17 mouse cellular contexts compared by ENCODE assay signal in genomic region chr12:81633246-81633645, GRCm38 (mm10). TPM values are rescaled to one million over a fixed set of nuclear protein-coding genes. Genes with fewer than 3 reads are reported as not detected.
DNase-seq lines count a peak whose midpoint lies in the region; ATAC-seq lines count a peak whose summit lies in the region.
"Had no signal": no experiment of that assay in that cellular context is flagged by ENCODE, and none has a peak within 500 bp of the region (broad histone marks: within the 10 kb centered on the region; RNA-seq: fewer than 3 reads in every experiment).

No protein-coding gene starts in this region.

- 88% methylated on average over 2 of the region's 2 CpGs for WGBS in midbrain, embryonic 11.5 days
- 70% methylated on average over 2 of the region's 2 CpGs for WGBS in midbrain, embryonic 10.5 days
- 91% methylated on average over 2 of the region's 2 CpGs for WGBS in midbrain, embryonic 14.5 days
- 82% methylated on average over 2 of the region's 2 CpGs for WGBS in kidney, embryonic 14.5 days

- no peak overlapping the region for H3K9ac ChIP-seq in midbrain, embryonic 11.5 days (ENCODE audit: low read length)
- 0 out of 2 replicates have a peak overlapping the region, but pooled peaks have one; percentile 2 for H3K9ac ChIP-seq in midbrain, embryonic 14.5 days (replicated peaks; ENCODE audit: low read length)
- no peak overlapping the region for H3K9ac ChIP-seq in kidney, embryonic 14.5 days (ENCODE audit: low read depth, low read length)
- H3K9ac ChIP-seq: heart, embryonic 15.5 days; kidney, embryonic 15.5 days; stomach, embryonic 15.5 days had no signal

- no peak overlapping the region for H3K27ac ChIP-seq in midbrain, embryonic 11.5 days (ENCODE audit: low read depth, low read length)
- no peak overlapping the region for H3K27ac ChIP-seq in midbrain, embryonic 10.5 days (replicated peaks)
- no peak overlapping the region for H3K27ac ChIP-seq in midbrain, embryonic 14.5 days (replicated peaks; ENCODE audit: low read depth, low read length)
- no peak overlapping the region for H3K27ac ChIP-seq in kidney, embryonic 14.5 days (ENCODE audit: low read depth, low read length)
- H3K27ac ChIP-seq: heart, embryonic 15.5 days; kidney, embryonic 15.5 days; stomach, embryonic 15.5 days had no signal

- H3K4me2 ChIP-seq in midbrain, embryonic 11.5 days, result no peak overlapping the region
- H3K4me2 ChIP-seq in midbrain, embryonic 14.5 days (ENCODE audit: low read length), result peak overlapping the region; percentile 82
- no peak overlapping the region for H3K4me2 ChIP-seq in kidney, embryonic 14.5 days (replicated peaks; ENCODE audit: low read depth, low read length)
- H3K4me2 ChIP-seq: kidney, embryonic 15.5 days had no signal

- no peak for ATAC-seq in midbrain, embryonic 11.5 days (ENCODE audit: low FRiP score)
- no peak for ATAC-seq in midbrain, embryonic 14.5 days (ENCODE audit: low FRiP score, low TSS enrichment)
- ATAC-seq in kidney, embryonic 14.5 days (ENCODE audit: low FRiP score, low TSS enrichment), result no peak
- ATAC-seq: inflammation-experienced regulatory T-cells, adult 6 months had no signal

- H3K4me1 ChIP-seq in midbrain, embryonic 11.5 days (ENCODE audit: control insufficient read depth, insufficient read depth, low read length), result peaks cover 9% of the 10 kb centered on the region; the same call in 1 of the 2 replicates
- H3K4me1 ChIP-seq in midbrain, embryonic 10.5 days, result peaks cover 35% of the 10 kb centered on the region
- peaks cover 18% of the 10 kb centered on the region for H3K4me1 ChIP-seq in midbrain, embryonic 14.5 days (ENCODE audit: control insufficient read depth, insufficient read depth, low read length)
- H3K4me1 ChIP-seq in kidney, embryonic 14.5 days (ENCODE audit: control insufficient read depth, insufficient read depth, low read length), result peaks cover 6% of the 10 kb centered on the region; the same call in 1 of the 2 replicates

- DNase-seq in heart, adult 11 months, result peak; percentile 67
- no peak for DNase-seq in heart, postnatal 36 days
- peak; percentile 79 for DNase-seq in midbrain, embryonic 11.5 days (ENCODE audit: low spot score, missing footprints)
- no peak for DNase-seq in midbrain, embryonic 10.5 days (ENCODE audit: low spot score)
- no peak for DNase-seq in midbrain, embryonic 14.5 days
- DNase-seq in retina, embryonic 14.5 days (ENCODE audit: low spot score), result no peak
- no peak for DNase-seq in cerebellum, adult 9-11 months
- DNase-seq: adrenal gland, postnatal 25 days; cerebellum, adult 8-10 months; embryo, embryonic 11 days; gastrocnemius, postnatal 25 days had no signal

- no peaks in the 10 kb centered on the region for H3K27me3 ChIP-seq in midbrain, embryonic 11.5 days (ENCODE audit: control insufficient read depth, insufficient read depth, low read length)
- peaks cover 55% of the 10 kb centered on the region for H3K27me3 ChIP-seq in midbrain, embryonic 10.5 days (ENCODE audit: low read depth, poor library complexity, severe bottlenecking)
- H3K27me3 ChIP-seq in midbrain, embryonic 14.5 days (ENCODE audit: control insufficient read depth, insufficient read depth, low read length), result no peaks in the 10 kb centered on the region
- peaks cover 52% of the 10 kb centered on the region for H3K27me3 ChIP-seq in kidney, embryonic 14.5 days (ENCODE audit: control insufficient read depth, insufficient read depth, low read length)
- H3K27me3 ChIP-seq: CH12.LX had no signal

- intact Hi-C loops in heart, postnatal 36 days (cut with DNase I), result no loop called here

- no peaks in the 10 kb centered on the region for H3K36me3 ChIP-seq in midbrain, embryonic 11.5 days (ENCODE audit: control insufficient read depth, insufficient read depth, low read length)
- 0 out of 2 replicates have a peak, but pooled peaks cover 7% of the 10 kb centered on the region for H3K36me3 ChIP-seq in midbrain, embryonic 10.5 days
- H3K36me3 ChIP-seq in midbrain, embryonic 14.5 days (ENCODE audit: control insufficient read depth, insufficient read depth, low read length), result no peaks in the 10 kb centered on the region
- H3K36me3 ChIP-seq in kidney, embryonic 14.5 days (ENCODE audit: control insufficient read depth, insufficient read depth, low read length), result no peaks in the 10 kb centered on the region
- H3K36me3 ChIP-seq: heart, embryonic 15.5 days; kidney, embryonic 15.5 days; stomach, embryonic 15.5 days had no signal

- no peak overlapping the region for H3K4me3 ChIP-seq in midbrain, embryonic 11.5 days (ENCODE audit: low read depth, low read length)
- H3K4me3 ChIP-seq in midbrain, embryonic 10.5 days, result no peak overlapping the region
- no peak overlapping the region for H3K4me3 ChIP-seq in midbrain, embryonic 14.5 days (replicated peaks; ENCODE audit: low read depth, low read length)
- H3K4me3 ChIP-seq in kidney, embryonic 14.5 days (ENCODE audit: low read length), result no peak overlapping the region
- H3K4me3 ChIP-seq: kidney, embryonic 15.5 days; stomach, embryonic 15.5 days had no signal

- H3K9me3 ChIP-seq in midbrain, embryonic 11.5 days (ENCODE audit: control insufficient read depth, low read length), result no peaks in the 10 kb centered on the region
- H3K9me3 ChIP-seq in midbrain, embryonic 10.5 days (replicated peaks), result no peaks in the 10 kb centered on the region
- no peaks in the 10 kb centered on the region for H3K9me3 ChIP-seq in midbrain, embryonic 14.5 days (ENCODE audit: control insufficient read depth, low read length)
- no peaks in the 10 kb centered on the region for H3K9me3 ChIP-seq in kidney, embryonic 14.5 days (ENCODE audit: control insufficient read depth, low read length)
- H3K9me3 ChIP-seq: heart, embryonic 15.5 days; kidney, embryonic 15.5 days; stomach, embryonic 15.5 days had no signal

RNA-seq across cellular contexts. Expression of gene Ttc9, which starts 2.2 kb away (rescaled TPM):
- total RNA-seq in heart, postnatal 36 days (2021), result 1 to 10 TPM; 2.3 to 2.5 TPM
- 2.0 TPM in 2 replicates for polyA plus RNA-seq in midbrain, embryonic 11.5 days (2014; fragmentation: Nextera tagmentation; extraction: Ambion mirVana)
- 2.0 and 2.6 TPM in 2 replicates for polyA plus RNA-seq in midbrain, embryonic 10.5 days (2016; fragmentation: Nextera tagmentation; extraction: Ambion mirVana)
- polyA plus RNA-seq in midbrain, embryonic 14.5 days (2014; fragmentation: Nextera tagmentation; extraction: Ambion mirVana), result 10.7 and 12.6 TPM in 2 replicates
- polyA plus RNA-seq in kidney, embryonic 14.5 days (2014; fragmentation: Nextera tagmentation; extraction: Ambion mirVana), result 0.55 and 1.2 TPM in 2 replicates
- total RNA-seq: CH12.LX had no signal

RNA-seq across cellular contexts. Expression of gene Med6, which starts 38.4 kb away (rescaled TPM):
- total RNA-seq in heart, postnatal 36 days (2021), result 10 to 100 TPM; 13.5 to 16.4 TPM
- 80.7 and 89.0 TPM in 2 replicates for polyA plus RNA-seq in midbrain, embryonic 11.5 days (2014; fragmentation: Nextera tagmentation; extraction: Ambion mirVana)
- polyA plus RNA-seq in midbrain, embryonic 10.5 days (2016; fragmentation: Nextera tagmentation; extraction: Ambion mirVana), result 85.2 and 86.1 TPM in 2 replicates
- polyA plus RNA-seq in midbrain, embryonic 14.5 days (2014; fragmentation: Nextera tagmentation; extraction: Ambion mirVana), result 43.9 and 50.7 TPM in 2 replicates
- polyA plus RNA-seq in kidney, embryonic 14.5 days (2014; fragmentation: Nextera tagmentation; extraction: Ambion mirVana), result 72.3 and 95.9 TPM in 2 replicates

Comparison
In these comparisons a context has a peak if more than half of its experiments do, and no peak if none do; other contexts are left out.
1. DNase-seq: peak in heart, adult 11 months (single experiment) and midbrain, embryonic 11.5 days (single experiment); none in heart, postnatal 36 days (0 of 2), midbrain, embryonic 10.5 days (single experiment), midbrain, embryonic 14.5 days (single experiment), retina, embryonic 14.5 days (single experiment) and cerebellum, adult 9-11 months (single experiment).